Mouse (Mus musculus): ENCODE measurements at regions not wholly inside any gene's neighbourhood (a gene's known extent, or its start where the extent isn't known, plus 50 kb on each side); places are given as distances from the start of the nearest gene placed in this dataset.
A peak's percentile ranks its signal among the peaks of the same experiment; 100 is the strongest.

GRCm38 (mm10) chr1:13442366-13442765 lies 2028.5 kb downstream of the A830018L16Rik start:
- Histone ChIP-seq H3K27ac (ENCODE audit: low read depth) (no peak overlapping the region), H3K4me1 (ENCODE audit: insufficient read depth) (no peaks in the 10 kb centered on the region), H3K27me3 (ENCODE audit: insufficient read depth, low read length) (no peaks in the 10 kb centered on the region), H3K36me3 (ENCODE audit: insufficient read depth) (no peaks in the 10 kb centered on the region), H3K4me2 (no peak overlapping the region), H3K9me3 (ENCODE audit: low read depth, low read length) (no peaks in the 10 kb centered on the region), H3K4me3 (ENCODE audit: low read depth, low read length) (no peak overlapping the region), H3K9ac (no peak overlapping the region)
- peak; percentile 35 for DNase-seq
- WGBS, result 41% methylated on average over 6 of the region's 6 CpGs
- TF ChIP-seq CTCF (IDR thresholded peaks at IDR 0.05; ENCODE audit: low read depth), result no peak
- no peak for ATAC-seq (ENCODE audit: insufficient read depth)

GRCm38 (mm10) chr1:13454534-13454933 lies 2040.6 kb downstream of the A830018L16Rik start:
- no peaks in the 10 kb centered on the region for H3K9me3 ChIP-seq (ENCODE audit: low read depth, low read length)
- H3K27me3 ChIP-seq (ENCODE audit: insufficient read depth, low read length), result no peaks in the 10 kb centered on the region
- no peak for ATAC-seq (ENCODE audit: insufficient read depth)
- no peaks in the 10 kb centered on the region for H3K4me1 ChIP-seq (ENCODE audit: insufficient read depth)
- no peaks in the 10 kb centered on the region for H3K36me3 ChIP-seq (ENCODE audit: insufficient read depth)
- WGBS, result 67% methylated on average over 2 of the region's 2 CpGs
- H3K9ac ChIP-seq, result no peak overlapping the region
- no peak for TF ChIP-seq CTCF (IDR thresholded peaks at IDR 0.05; ENCODE audit: low read depth)
- no peak overlapping the region for H3K27ac ChIP-seq (ENCODE audit: low read depth)
- H3K4me3 ChIP-seq (ENCODE audit: low read depth, low read length), result no peak overlapping the region
- no peak for DNase-seq
- no peak overlapping the region for H3K4me2 ChIP-seq

- no peak for ATAC-seq (ENCODE audit: insufficient read depth)
- H3K9me3 ChIP-seq (ENCODE audit: low read depth, low read length), result no peaks in the 10 kb centered on the region
- WGBS, result 80% methylated on average over 3 of the region's 3 CpGs
- DNase-seq, result no peak
- no peak for TF ChIP-seq CTCF (IDR thresholded peaks at IDR 0.05; ENCODE audit: low read depth)
- no peak overlapping the region for H3K4me3 ChIP-seq (ENCODE audit: low read depth, low read length)
- H3K27me3 ChIP-seq (ENCODE audit: insufficient read depth, low read length), result no peaks in the 10 kb centered on the region
- H3K4me1 ChIP-seq (ENCODE audit: insufficient read depth), result no peaks in the 10 kb centered on the region
- H3K36me3 ChIP-seq (ENCODE audit: insufficient read depth), result no peaks in the 10 kb centered on the region
- H3K27ac ChIP-seq (ENCODE audit: low read depth), result no peak overlapping the region
- H3K9ac ChIP-seq, result no peak overlapping the region
- H3K4me2 ChIP-seq, result no peak overlapping the region
Measured at GRCm38 (mm10) chr1:13455572-13455971, 2041.7 kb downstream of the A830018L16Rik start.

GRCm38 (mm10) chr1:13464311-13464710 lies 2050.4 kb downstream of the A830018L16Rik start:
- ATAC-seq (ENCODE audit: insufficient read depth), result no peak
- Histone ChIP-seq H3K9me3 (ENCODE audit: low read depth, low read length) (no peaks in the 10 kb centered on the region), H3K4me1 (ENCODE audit: insufficient read depth) (0 out of 2 replicates have a peak, but pooled peaks cover 3% of the 10 kb centered on the region), H3K4me3 (ENCODE audit: low read depth, low read length) (no peak overlapping the region), H3K36me3 (ENCODE audit: insufficient read depth) (no peaks in the 10 kb centered on the region), H3K27ac (ENCODE audit: low read depth) (no peak overlapping the region), H3K9ac (no peak overlapping the region), H3K4me2 (no peak overlapping the region), H3K27me3 (ENCODE audit: insufficient read depth, low read length) (no peaks in the 10 kb centered on the region)
- no peak for DNase-seq
- no peak for TF ChIP-seq CTCF (IDR thresholded peaks at IDR 0.05; ENCODE audit: low read depth)
- 93% methylated on average over 1 of the region's 1 CpGs for WGBS

GRCm38 (mm10) chr1:13467174-13467573 lies 2053.3 kb downstream of the A830018L16Rik start:
- TF ChIP-seq CTCF (IDR thresholded peaks at IDR 0.05; ENCODE audit: low read depth), result no peak
- Histone ChIP-seq H3K4me1 (ENCODE audit: insufficient read depth) (0 out of 2 replicates have a peak, but pooled peaks cover 3% of the 10 kb centered on the region), H3K4me2 (no peak overlapping the region), H3K27me3 (ENCODE audit: insufficient read depth, low read length) (no peaks in the 10 kb centered on the region), H3K4me3 (ENCODE audit: low read depth, low read length) (no peak overlapping the region), H3K36me3 (ENCODE audit: insufficient read depth) (no peaks in the 10 kb centered on the region), H3K27ac (ENCODE audit: low read depth) (no peak overlapping the region), H3K9me3 (ENCODE audit: low read depth, low read length) (no peaks in the 10 kb centered on the region), H3K9ac (no peak overlapping the region)
- ATAC-seq (ENCODE audit: insufficient read depth) (no peak), DNase-seq (no peak)
- WGBS, result 78% methylated on average over 6 of the region's 6 CpGs

GRCm38 (mm10) chr1:13467886-13468630 lies 2054.2 kb downstream of the A830018L16Rik start:
- ATAC-seq (ENCODE audit: insufficient read depth) (peak; percentile 41; the same call in 1 of the 2 replicates), DNase-seq (peak; percentile 41)
- Histone ChIP-seq H3K9ac (no peak overlapping the region), H3K4me1 (ENCODE audit: insufficient read depth) (0 out of 2 replicates have a peak, but pooled peaks cover 3% of the 10 kb centered on the region), H3K4me2 (no peak overlapping the region), H3K27ac (ENCODE audit: low read depth) (no peak overlapping the region), H3K27me3 (ENCODE audit: insufficient read depth, low read length) (no peaks in the 10 kb centered on the region), H3K9me3 (ENCODE audit: low read depth, low read length) (no peaks in the 10 kb centered on the region), H3K4me3 (ENCODE audit: low read depth, low read length) (no peak overlapping the region), H3K36me3 (ENCODE audit: insufficient read depth) (no peaks in the 10 kb centered on the region)
- 46% methylated on average over 2 of the region's 2 CpGs for whole genome bisulfite sequencing
- no peak for TF ChIP-seq CTCF (IDR thresholded peaks at IDR 0.05; ENCODE audit: low read depth)

GRCm38 (mm10) chr1:13494727-13495404 lies 2081.0 kb downstream of the A830018L16Rik start:
- 31% methylated on average over 16 of the region's 16 CpGs for WGBS
- Histone ChIP-seq H3K9ac (no peak overlapping the region), H3K27ac (ENCODE audit: low read depth) (no peak overlapping the region), H3K4me3 (ENCODE audit: low read depth, low read length) (no peak overlapping the region), H3K9me3 (ENCODE audit: low read depth, low read length) (no peaks in the 10 kb centered on the region), H3K4me2 (peak overlapping the region; percentile 44), H3K36me3 (ENCODE audit: insufficient read depth) (no peaks in the 10 kb centered on the region), H3K27me3 (ENCODE audit: insufficient read depth, low read length) (no peaks in the 10 kb centered on the region), H3K4me1 (ENCODE audit: insufficient read depth) (no peaks in the 10 kb centered on the region)
- peak; percentile 11 for DNase-seq
- no peak for TF ChIP-seq CTCF (IDR thresholded peaks at IDR 0.05; ENCODE audit: low read depth)
- ATAC-seq (ENCODE audit: insufficient read depth), result no peak

Data from lung, embryonic 14.5 days (tissue).